8 mouse cellular contexts compared by ENCODE assay signal in genomic region chr11:87736647-87737134, GRCm38 (mm10). TPM values are rescaled to one million over a fixed set of nuclear protein-coding genes. Genes with fewer than 3 reads are reported as not detected.
DNase-seq lines count a peak whose midpoint lies in the region; ATAC-seq and TF ChIP-seq lines count a peak whose summit lies in the region.

No protein-coding gene starts in this region.

- H3K4me2 ChIP-seq in hindbrain, embryonic 16.5 days (ENCODE audit: low read length), result peak overlapping the region; percentile 93

- H3K36me3 ChIP-seq in hindbrain, embryonic 16.5 days (ENCODE audit: control insufficient read depth, insufficient read depth, low read length), result peaks cover 2% of the 10 kb centered on the region; the same call in 1 of the 2 replicates
- H3K36me3 ChIP-seq in limb, embryonic 10.5 days, result peaks cover 25% of the 10 kb centered on the region

- DNase-seq in ZHBTc4 (ENCODE audit: low read depth, low spot score), result peak; percentile 78
- peak; percentile 48 for DNase-seq in gastrocnemius, adult 18-20 months (ENCODE audit: low spot score)
- peak; percentile 75 for DNase-seq in limb, embryonic 10.5 days (ENCODE audit: low spot score)
- DNase-seq in right cerebral cortex, postnatal 14 days, result peak; percentile 34
- peak; percentile 72 for DNase-seq in yolk sac, embryonic 10.5 days (ENCODE audit: low spot score)

- peak overlapping the region; percentile 90 for H3K4me3 ChIP-seq in cortical plate, adult 2 months (ENCODE audit: insufficient read depth, low read length)
- H3K4me3 ChIP-seq in hindbrain, embryonic 16.5 days (ENCODE audit: low read length), result peak overlapping the region; percentile 74
- peak overlapping the region; percentile 90 for H3K4me3 ChIP-seq in limb, embryonic 10.5 days

- WGBS in hindbrain, embryonic 16.5 days, result 2% methylated on average over 31 of the region's 31 CpGs
- 4% methylated on average over 31 of the region's 31 CpGs for WGBS in limb, embryonic 10.5 days

- no peak for TF ChIP-seq CTCF in cortical plate, adult 2 months (IDR thresholded peaks at IDR 0.05; ENCODE audit: extremely low read depth, insufficient read depth, low read length)

- peak; percentile 48 for ATAC-seq in hindbrain, embryonic 16.5 days
- peak; percentile 76 for ATAC-seq in megakaryocyte-erythroid progenitor cell, adult 5-6 weeks (replicated peaks; ENCODE audit: low FRiP score, low TSS enrichment, poor library complexity, severe bottlenecking)

- 0 out of 2 replicates have a peak overlapping the region, but pooled peaks have one; percentile 6 for H3K27ac ChIP-seq in cortical plate, adult 2 months (ENCODE audit: insufficient read depth, low read length)
- peak overlapping the region; percentile 81 for H3K27ac ChIP-seq in hindbrain, embryonic 16.5 days (ENCODE audit: low read depth, low read length)
- peak overlapping the region; percentile 92 for H3K27ac ChIP-seq in limb, embryonic 10.5 days

- peak overlapping the region; percentile 70 for H3K9ac ChIP-seq in hindbrain, embryonic 16.5 days (ENCODE audit: low read depth, low read length)

- no peaks in the 10 kb centered on the region for H3K4me1 ChIP-seq in cortical plate, adult 2 months (ENCODE audit: control insufficient read depth, insufficient read depth, low read length)
- H3K4me1 ChIP-seq in hindbrain, embryonic 16.5 days (ENCODE audit: control insufficient read depth, insufficient read depth, low read depth, low read length), result peaks cover 16% of the 10 kb centered on the region
- H3K4me1 ChIP-seq in limb, embryonic 10.5 days, result peaks cover 24% of the 10 kb centered on the region

- TF ChIP-seq POLR2A in cortical plate, adult 2 months (IDR thresholded peaks at IDR 0.05; ENCODE audit: extremely low read depth, insufficient read depth, low read length), result no peak

- no peaks in the 10 kb centered on the region for H3K9me3 ChIP-seq in hindbrain, embryonic 16.5 days (ENCODE audit: control insufficient read depth, low read length)
- no peaks in the 10 kb centered on the region for H3K9me3 ChIP-seq in limb, embryonic 10.5 days (replicated peaks)

- peaks cover 3% of the 10 kb centered on the region; the same call in 1 of the 2 replicates for H3K27me3 ChIP-seq in hindbrain, embryonic 16.5 days (replicated peaks; ENCODE audit: control insufficient read depth, insufficient read depth, low read length)
- H3K27me3 ChIP-seq in limb, embryonic 10.5 days (ENCODE audit: low read depth, poor library complexity, severe bottlenecking), result no peaks in the 10 kb centered on the region

RNA-seq across cellular contexts. Expression of gene Supt4a, which starts 0.7 kb away (rescaled TPM):
- 153 and 154 TPM in 2 replicates for polyA plus RNA-seq in cortical plate, adult 2 months (2012; rRNA removed)
- total RNA-seq in gastrocnemius, adult 18-20 months (2021), result 10 to 100 TPM; 33.5 to 36.3 TPM
- 121 and 130 TPM in 2 replicates for polyA plus RNA-seq in hindbrain, embryonic 16.5 days (2015; fragmentation: Nextera tagmentation; extraction: Ambion mirVana)
- 187 and 191 TPM in 2 replicates for polyA plus RNA-seq in limb, embryonic 10.5 days (2016; fragmentation: Nextera tagmentation; extraction: Ambion mirVana)
- total RNA-seq in megakaryocyte-erythroid progenitor cell, adult 5-6 weeks (2014; fragmentation: Nextera tagmentation), result 146 and 192 TPM in 2 replicates
- 55.2 and 75.2 TPM in 2 replicates for total RNA-seq in megakaryocyte-erythroid progenitor cell, adult 5-6 weeks (2017)

RNA-seq across cellular contexts. Expression of gene Tspoap1, which starts 23.6 kb away (rescaled TPM):
- 269 and 297 TPM in 2 replicates for polyA plus RNA-seq in cortical plate, adult 2 months (2012; rRNA removed)
- not detected for total RNA-seq in gastrocnemius, adult 18-20 months (2021)
- polyA plus RNA-seq in hindbrain, embryonic 16.5 days (2015; fragmentation: Nextera tagmentation; extraction: Ambion mirVana), result 38.4 and 46.1 TPM in 2 replicates
- 0.74 and 2.9 TPM in 2 replicates for polyA plus RNA-seq in limb, embryonic 10.5 days (2016; fragmentation: Nextera tagmentation; extraction: Ambion mirVana)
- total RNA-seq in megakaryocyte-erythroid progenitor cell, adult 5-6 weeks (2014; fragmentation: Nextera tagmentation), result 5.5 and 20.3 TPM in 2 replicates
- total RNA-seq in megakaryocyte-erythroid progenitor cell, adult 5-6 weeks (2017), result 3.5 and 5.4 TPM in 2 replicates

RNA-seq across cellular contexts. Expression of gene Mpo, which starts 56.7 kb away (rescaled TPM):
- 0.06 TPM in 1 of 2 replicates, not detected in the other for polyA plus RNA-seq in cortical plate, adult 2 months (2012; rRNA removed)
- not detected for total RNA-seq in gastrocnemius, adult 18-20 months (2021)
- polyA plus RNA-seq in hindbrain, embryonic 16.5 days (2015; fragmentation: Nextera tagmentation; extraction: Ambion mirVana), result 0.10 and 0.45 TPM in 2 replicates
- 2.8 and 4.0 TPM in 2 replicates for polyA plus RNA-seq in limb, embryonic 10.5 days (2016; fragmentation: Nextera tagmentation; extraction: Ambion mirVana)
- total RNA-seq in megakaryocyte-erythroid progenitor cell, adult 5-6 weeks (2014; fragmentation: Nextera tagmentation), result 7.9 TPM in 1 of 2 replicates, not detected in the other
- 7.6 and 31.9 TPM in 2 replicates for total RNA-seq in megakaryocyte-erythroid progenitor cell, adult 5-6 weeks (2017)

Comparison
In these comparisons a context has a peak if more than half of its experiments do, and no peak if none do; other contexts are left out.
1. Peak in every context shown above with its lines: DNase-seq, ATAC-seq, H3K4me3 ChIP-seq and H3K27ac ChIP-seq.
2. H3K27ac ChIP-seq: peak in every context shown above with its lines; median percentile 92 in limb, embryonic 10.5 days; 81 in hindbrain, embryonic 16.5 days; 6 in cortical plate, adult 2 months.
3. RNA of gene Tspoap1, which starts 23.6 kb away (polyA plus RNA-seq): 269 to 297 TPM in cortical plate, adult 2 months and 38.4 to 46.1 TPM in hindbrain, embryonic 16.5 days; 0.74 to 2.9 TPM in limb, embryonic 10.5 days; every median in the first group is over 10 times any median in the second.